Mouse (Mus musculus) kidney, adult 2 months (tissue): ENCODE data around the gene 1700037H04Rik.

Source experiments
- CTCF ChIP-seq: fragments of 200-500 bp; conservative IDR thresholded peaks from 2 replicates; pipeline ENCODE4 v1.5.1; 2011; ENCODE audit warnings: low read depth, mild to moderate bottlenecking, control low read depth, low read length, moderate library complexity, mixed read lengths; ENCODE audit not compliant: insufficient read depth, insufficient read length
- POLR2A ChIP-seq: fragments of 200-500 bp; IDR thresholded peaks from one replicate; pipeline ENCODE4 v1.6.1; 2011; ENCODE audit warnings: low read depth, low read length, control low read depth

DNA sequence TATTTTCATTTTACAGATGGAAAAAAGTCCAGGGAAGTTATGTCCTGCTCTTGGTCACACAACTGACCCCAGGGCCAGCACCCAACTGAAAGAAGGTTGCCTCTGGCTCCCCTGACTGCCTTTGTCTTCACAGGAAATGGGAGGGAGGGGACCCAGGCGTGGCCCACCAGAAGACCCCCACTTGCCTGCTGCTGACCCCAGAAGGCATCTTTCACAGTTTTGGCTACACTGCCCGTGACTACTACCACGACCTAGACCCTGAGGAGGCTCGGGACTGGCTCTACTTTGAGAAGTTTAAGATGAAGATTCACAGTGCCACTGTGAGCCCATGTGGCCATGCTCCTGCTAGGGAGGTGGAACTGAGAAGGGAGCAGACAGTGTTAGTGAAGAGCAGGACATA is 21.6 kb downstream of the 1700037H04Rik start:
- no peak for TF ChIP-seq POLR2A
- TF ChIP-seq CTCF, result no peak
